Mouse (Mus musculus): ENCODE measurements around the gene Npepps.
"Not testable (repeated sequence)": the region's sequence is repeated elsewhere in the genome, so short reads cannot be mapped to it uniquely, and the experiment has no call there.

Gene Npepps

DNA sequence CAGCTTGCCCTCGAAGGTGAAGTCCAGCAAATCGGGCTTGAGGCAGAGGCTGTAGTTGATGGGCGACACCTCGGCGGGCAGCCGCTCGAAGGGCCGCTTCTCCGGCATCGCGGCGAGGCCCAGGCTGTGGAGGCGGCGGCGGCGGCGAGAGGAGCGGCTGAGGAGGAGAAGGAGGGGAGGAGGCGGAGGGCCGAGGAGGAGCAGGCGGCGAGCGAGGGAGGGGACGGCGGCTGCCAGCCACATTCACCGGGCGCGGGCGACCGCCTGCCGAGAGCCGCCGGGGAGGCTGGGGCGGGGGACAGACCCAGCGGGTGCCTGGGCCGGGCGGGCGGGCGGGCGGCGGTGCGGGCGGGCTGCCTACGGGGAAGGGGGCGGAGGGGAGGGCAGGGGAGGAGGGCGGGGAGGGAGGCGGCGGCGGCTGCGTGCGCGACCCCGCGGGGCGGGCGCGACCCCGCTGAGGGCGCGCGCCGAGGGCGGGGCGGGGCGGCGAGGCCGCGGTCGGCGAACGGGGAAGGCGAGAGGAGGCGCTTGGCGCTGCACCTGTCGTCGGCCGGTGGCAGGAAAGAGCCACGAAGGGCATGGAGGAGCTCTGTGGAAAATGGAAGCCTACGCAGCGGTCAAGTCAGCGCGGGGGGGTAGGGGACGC is at the start of gene Npepps:
TSS of gene Npepps (minus strand) at position 423 of the 646 bp plus-strand sequence.
- peak; percentile 89 to 92 for DNase-seq

DNA sequence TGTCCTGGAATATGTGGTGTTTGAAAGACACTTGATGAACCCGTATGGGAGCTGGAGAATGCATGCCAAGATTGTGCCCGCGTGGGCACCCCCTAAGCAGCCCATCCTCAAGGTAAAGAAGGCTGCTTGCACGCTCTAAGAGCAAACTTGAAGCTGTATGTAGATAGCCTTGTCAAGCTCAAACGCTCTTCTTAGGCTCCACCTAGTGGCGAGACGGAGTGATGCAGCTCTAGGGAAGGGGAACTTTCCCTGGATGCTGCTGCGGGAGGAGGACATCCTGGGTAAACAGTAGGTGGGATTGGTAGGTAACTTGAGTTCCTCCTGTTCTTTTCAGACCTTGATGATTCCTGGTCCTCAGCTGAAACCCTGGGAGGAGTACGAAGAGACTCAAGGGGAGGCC is 47.7 kb upstream of the Npepps start:
- peak; percentile 79 to 85 for DNase-seq

DNA sequence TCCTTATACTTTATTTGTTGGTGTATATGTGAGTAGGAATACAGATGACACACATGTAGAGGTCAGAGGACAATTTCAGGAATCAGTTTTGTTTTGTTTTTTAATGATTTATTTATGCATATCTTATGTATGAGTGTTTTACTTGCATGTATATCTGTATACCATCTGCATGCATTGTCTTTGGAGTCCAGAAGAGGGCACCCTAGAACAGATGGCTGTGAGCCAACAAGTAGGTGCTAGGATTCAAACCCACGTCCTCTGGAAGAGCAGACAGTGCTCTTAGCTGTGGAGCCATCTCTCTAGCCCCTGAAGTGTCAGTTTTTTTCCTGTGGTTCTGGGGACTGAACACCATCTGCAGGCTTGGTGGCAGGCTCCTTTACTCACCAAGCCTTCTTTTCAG is 44.8 kb upstream of the Npepps start:
- DNase-seq = no peak

GRCm38 (mm10) chr11:97321894-97322600 is 41.6 kb upstream of the Npepps start:
- DNase-seq = not testable (repeated sequence)

DNA sequence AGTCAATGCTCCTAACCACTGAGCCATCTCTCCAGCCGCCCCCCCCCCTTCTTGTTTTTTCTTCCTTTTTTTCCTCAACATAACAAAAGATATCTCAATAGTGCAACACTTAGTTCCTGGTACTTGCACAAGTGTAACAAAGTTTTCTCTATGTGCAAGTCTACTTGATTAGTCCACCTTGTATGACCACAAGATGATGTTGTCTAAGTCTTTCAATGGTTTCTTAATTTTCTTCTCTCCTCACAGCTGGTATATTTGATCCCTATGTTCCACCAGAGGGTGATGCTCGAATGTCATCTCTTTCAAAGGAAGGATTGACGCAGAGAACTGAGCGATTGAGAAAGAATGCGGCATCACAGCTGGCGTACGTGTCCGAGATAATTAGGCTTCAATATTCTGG is 40.8 kb upstream of the Npepps start:
- no peak for DNase-seq

DNA sequence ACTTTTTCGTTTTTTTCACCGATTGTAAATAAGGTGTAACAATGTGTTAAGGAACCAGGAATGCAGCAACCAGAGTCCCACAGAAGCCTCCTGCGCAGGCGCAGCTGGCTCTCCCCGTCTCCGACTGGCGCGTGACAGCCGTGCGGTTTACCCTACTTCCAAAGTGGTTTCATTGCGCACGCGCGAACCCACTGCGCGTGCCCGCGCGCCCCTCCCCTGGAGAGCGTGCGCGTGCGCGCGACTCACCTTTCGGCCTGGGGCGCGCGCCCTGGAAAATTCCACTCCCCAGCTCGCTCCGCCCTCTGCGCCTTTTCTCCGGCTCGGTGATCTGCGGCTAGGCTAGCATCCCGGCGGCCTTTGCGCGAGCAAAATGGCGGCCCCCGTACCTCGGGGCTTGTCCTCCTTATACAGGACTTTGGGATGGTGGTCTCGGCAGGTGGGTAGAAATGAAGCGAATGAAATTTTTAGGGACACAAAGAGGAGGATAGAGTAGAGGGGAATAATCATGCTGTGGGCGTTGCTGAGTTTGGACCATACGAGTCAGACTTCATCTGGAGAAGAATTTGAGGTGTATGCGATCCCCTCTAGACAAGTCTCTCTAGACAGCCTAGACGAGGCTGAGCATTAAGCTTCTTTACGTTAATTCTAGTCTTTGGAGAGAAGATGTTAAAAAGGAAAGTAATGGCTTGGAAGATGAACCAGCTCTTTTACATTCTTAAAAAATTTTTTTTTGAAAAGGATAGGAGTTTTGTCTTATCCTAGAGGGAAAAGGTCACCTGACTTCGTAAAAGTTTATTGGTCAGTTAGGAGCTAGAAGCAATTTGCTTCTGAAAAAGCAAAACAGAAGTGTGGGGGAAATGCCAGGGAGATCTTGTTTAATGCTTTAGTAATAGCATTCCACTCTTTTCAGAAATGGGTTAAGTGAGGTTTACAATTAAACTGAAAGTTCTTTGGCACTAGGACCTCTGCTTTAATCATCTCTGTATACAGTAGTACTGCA is 35.4 kb upstream of the Npepps start, which contains the start of gene Mrpl45:
TSS of gene Mrpl45 (plus strand) at position 213 of the 1,000 bp plus-strand sequence.
- peak; percentile 99 for DNase-seq

DNA sequence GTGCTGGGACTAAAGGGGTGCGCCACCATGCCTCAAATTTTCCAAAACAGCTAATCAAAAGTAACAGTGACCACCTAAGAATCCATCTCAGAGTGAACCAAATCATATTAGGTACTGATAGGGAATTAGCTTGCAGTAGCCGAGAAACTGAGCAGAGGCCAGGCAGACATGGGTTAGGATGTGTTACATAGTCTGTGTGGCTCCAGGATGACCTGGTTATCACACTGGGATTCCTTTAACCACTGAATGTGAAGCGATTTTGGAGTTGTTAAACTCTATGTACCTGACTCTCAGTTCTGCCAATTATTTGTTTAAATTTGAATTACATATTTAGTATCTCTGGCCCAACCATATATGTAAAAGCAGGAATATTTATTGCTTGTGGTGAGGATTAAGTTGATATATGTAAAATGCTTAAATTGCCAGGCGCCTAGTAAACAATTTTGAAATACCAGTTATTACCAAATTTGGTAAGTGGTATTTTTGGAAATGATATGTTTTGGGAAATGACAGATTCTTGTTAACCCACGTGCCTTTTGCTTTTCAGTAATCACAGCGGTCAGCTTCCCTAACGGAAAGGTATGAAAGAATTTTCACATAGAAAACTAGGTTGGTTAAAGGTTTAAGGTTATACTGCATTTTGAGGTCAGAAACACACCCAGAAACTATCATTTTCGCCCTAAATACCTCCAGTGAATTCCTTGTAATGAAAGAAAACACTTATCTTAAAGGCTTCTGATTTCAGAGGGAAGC is 34.5 kb upstream of the Npepps start:
- DNase-seq = no peak

DNA sequence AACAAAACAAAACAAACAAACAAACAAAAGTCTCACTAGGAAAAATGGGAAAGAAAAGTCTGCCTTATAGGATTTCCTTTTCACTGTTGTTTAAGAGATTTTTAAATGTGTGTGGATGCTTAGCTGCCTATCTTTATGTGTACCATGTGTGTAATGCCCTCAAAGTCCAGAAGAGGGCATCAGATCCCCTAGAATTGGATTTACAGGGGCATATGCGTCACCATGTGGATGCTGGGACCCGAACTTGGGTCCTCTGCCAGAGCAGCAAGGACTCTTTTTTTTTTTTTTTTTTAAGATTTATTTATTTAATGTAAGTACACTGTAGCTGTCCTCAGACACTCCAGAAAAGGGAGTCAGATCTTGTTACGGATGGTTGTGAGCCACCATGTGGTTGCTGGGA is 33.7 kb upstream of the Npepps start:
- DNase-seq = peak; percentile 50 to 69

- DNase-seq = not testable (repeated sequence)
Observed at GRCm38 (mm10) chr11:97312871-97313270, 32.4 kb upstream of the Npepps start.

- DNase-seq = peak in 1 of 2 experiments; percentile 23
Observed at GRCm38 (mm10) chr11:97310895-97311631, 30.6 kb upstream of the Npepps start.

DNA sequence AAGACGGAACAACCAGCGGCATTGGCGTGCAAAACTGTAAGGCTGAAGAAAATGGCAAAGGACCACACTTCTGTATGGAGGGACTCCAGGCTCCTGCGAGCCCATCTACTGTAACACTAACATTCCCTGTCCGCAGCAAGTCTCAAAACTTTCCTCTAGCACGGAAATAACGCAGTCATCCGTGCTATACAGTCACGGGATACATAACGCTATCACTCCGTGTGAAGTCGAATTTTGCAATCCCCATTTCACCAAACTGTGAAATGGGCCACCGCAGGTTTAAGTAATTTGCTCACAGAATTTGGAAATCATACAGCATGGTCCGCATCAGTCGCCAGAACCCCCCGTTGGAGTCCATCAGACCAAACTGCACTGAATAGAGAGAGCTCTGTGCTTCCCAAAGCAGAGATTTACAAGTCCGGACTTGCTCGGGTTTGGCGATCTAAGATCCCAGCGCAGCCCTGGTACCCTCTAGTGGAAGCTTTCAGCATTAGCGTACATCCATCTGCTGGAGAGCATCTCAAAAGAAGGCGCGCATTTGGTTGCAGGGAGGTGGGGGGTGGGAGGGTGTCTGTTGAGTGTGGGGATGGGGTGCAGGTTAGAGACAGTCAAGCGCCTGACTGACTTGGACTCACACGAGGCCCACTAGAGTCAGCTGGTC is 29.6 kb upstream of the Npepps start:
- DNase-seq = peak; percentile 86 to 87

- DNase-seq = peak; percentile 45 to 65
Observed at GRCm38 (mm10) chr11:97309451-97309836, 29.0 kb upstream of the Npepps start.

DNA sequence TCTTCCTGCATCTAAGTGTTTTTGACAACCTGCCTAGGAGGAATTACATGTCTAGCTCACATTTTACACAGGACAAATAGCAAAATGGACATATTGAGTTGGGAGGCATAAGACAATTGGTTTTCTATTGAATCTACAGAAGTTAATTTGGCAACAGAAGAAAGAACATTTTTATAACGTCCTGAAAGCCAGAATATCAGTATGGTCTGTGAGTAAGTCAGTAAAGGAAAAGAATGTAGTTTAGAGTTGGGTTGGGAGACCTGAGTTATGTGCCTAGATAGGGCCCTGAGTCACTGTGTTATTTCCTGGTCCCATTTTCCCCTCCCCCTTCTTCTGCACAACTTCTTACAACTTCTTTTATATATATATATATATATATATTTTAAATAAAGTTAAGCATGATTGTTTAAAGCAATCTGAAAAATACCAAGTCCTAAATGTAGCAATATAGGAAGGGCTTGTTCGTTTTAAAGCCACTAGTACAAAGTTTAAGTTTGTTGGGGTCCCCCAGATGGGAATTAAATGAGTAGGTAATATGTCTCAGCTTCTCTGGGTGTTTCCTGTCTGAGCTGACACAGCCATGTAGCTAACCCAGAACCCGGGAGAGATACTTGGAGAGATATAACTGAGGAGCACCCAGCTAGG is 28.5 kb upstream of the Npepps start:
- no peak for DNase-seq

- no peak for DNase-seq
Observed at GRCm38 (mm10) chr11:97307294-97308069, 27.0 kb upstream of the Npepps start.

DNA sequence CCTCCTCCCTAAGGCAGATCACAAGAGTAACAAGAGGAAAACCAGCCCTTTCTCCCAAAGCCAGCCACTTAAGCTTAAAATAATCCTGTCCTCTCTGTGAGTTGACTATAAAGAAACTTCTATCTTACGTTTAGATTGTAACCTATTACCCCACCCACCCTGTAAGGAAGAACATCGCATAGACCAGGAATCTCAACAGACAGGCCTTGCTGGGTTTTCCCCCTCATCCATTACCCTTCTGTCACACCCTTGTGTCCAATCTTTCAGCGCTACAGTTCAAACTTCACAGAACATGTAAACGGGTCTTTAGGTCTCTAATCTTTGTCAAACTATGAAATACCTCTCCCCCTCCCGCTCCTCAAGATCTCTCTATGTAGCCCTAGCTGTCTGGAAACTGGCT is 24.2 kb upstream of the Npepps start:
- DNase-seq = no peak

- DNase-seq = peak; percentile 50 to 59
Observed at GRCm38 (mm10) chr11:97302231-97302781, 21.9 kb upstream of the Npepps start.

DNA sequence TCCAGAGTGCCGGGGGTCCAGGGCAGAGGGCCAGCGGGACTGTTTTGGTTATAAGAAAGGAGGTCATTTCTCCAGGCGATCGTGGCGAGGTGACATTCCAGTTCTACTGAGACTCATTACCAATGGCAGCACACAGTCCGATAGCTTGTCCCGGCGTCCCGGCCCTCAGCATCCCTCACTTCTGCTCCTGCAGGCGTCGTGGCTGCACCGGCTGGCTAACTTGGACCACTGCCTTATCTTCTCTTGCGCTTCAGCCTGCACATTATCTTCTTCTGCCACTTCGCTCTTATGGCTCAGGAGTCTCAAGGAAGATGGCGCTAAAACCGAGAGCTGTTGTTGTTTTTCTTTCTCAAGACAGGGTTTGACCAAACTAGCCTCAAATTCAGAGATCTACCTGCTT is 21.0 kb upstream of the Npepps start:
- DNase-seq = peak; percentile 65 to 67

DNA sequence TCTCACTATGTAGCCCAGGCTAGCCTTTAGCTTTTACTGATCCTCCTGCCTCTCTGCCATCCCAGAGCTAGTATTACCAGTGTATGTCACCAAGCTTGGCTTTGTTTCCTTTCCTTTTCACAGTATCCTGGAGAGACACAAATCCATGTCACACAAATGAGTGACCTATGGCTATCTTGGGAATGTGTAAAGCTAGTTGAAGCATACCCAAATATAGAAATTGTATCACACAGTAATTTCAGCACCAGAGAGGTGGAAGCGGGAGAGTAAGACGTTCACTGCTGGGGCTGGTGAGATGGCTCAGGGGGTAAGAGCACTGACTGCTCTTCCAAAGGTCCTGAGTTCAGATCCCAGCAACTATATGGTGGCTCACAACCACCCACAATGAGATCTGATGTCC is 19.5 kb upstream of the Npepps start:
- no peak for DNase-seq

- peak in 1 of 2 experiments; percentile 36 for DNase-seq
Observed at GRCm38 (mm10) chr11:97296542-97296941, 16.1 kb upstream of the Npepps start.
